8 mouse cellular contexts compared by ENCODE assay signal in the genomic region with DNA sequence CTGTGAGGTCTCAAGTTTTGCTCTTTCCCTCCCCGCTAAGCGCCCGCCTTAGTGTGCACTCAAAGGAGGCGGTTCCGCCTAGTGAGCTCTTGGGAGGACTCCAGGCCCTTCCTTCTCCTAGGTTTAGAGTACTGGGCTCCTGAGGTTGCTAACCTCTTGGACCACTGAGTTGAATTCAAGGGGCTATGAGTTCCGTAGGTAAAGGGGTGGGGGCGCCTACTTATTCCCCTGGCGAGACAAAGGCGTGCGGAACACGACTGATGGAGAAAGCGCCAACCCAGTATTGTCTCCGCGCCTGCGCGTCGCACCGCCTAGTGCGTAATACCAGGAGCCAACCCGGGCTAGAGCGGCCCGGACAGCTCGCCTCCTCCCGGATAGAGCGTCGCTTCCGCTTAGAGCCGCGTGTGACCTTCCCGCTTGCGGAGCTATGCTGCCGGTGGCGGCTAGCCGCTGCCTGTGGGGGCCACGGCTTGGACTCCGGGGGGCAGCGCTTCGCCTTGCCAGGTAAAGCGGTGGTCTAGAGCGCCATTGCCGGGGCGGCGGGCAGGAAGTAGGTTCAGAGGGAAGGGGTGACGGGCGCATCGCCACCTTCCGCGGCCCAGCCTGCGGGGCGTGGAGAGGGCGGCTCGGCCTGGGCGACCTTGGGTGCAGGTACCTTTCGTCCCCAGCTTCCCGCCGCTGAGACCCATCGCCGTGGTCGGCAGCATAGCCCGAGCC. TPM values are rescaled to one million over a fixed set of nuclear protein-coding genes. Genes with fewer than 3 reads are reported as not detected.
A peak's percentile ranks its signal among the peaks of the same experiment; 100 is the strongest.
DNase-seq lines count a peak whose midpoint lies in the region; ATAC-seq and TF ChIP-seq lines count a peak whose summit lies in the region.

A gene (plus strand): TSS at position 349 of the 717 bp plus-strand sequence.

- H3K27me3 ChIP-seq in forebrain, embryonic 10.5 days (ENCODE audit: poor library complexity, severe bottlenecking): no peaks in the 10 kb centered on the region
- H3K27me3 ChIP-seq in heart, embryonic 15.5 days: no peaks in the 10 kb centered on the region
- H3K27me3 ChIP-seq in liver, embryonic 14.5 days (ENCODE audit: control insufficient read depth, insufficient read depth, low read length): no peaks in the 10 kb centered on the region
- no peaks in the 10 kb centered on the region for H3K27me3 ChIP-seq in neural tube, embryonic 11.5 days (ENCODE audit: control insufficient read depth, insufficient read depth, low read length)
- H3K27me3 ChIP-seq in stomach, postnatal 0 days (ENCODE audit: control insufficient read depth, insufficient read depth, low read length): no peaks in the 10 kb centered on the region

- H3K9ac ChIP-seq in heart, embryonic 15.5 days: peak within 1 kb of the TSS; percentile 94
- H3K9ac ChIP-seq in liver, embryonic 14.5 days (replicated peaks): peak within 1 kb of the TSS; percentile 92
- peak within 1 kb of the TSS; percentile 73 for H3K9ac ChIP-seq in neural tube, embryonic 11.5 days (ENCODE audit: low read length)
- H3K9ac ChIP-seq in stomach, postnatal 0 days (ENCODE audit: low read length): peak within 1 kb of the TSS; percentile 89

- H3K27ac ChIP-seq in forebrain, embryonic 10.5 days: peak within 1 kb of the TSS; percentile 97
- peak within 1 kb of the TSS; percentile 89 for H3K27ac ChIP-seq in heart, embryonic 15.5 days
- peak within 1 kb of the TSS; percentile 37 for H3K27ac ChIP-seq in liver, embryonic 14.5 days
- peak within 1 kb of the TSS; percentile 81 for H3K27ac ChIP-seq in neural tube, embryonic 11.5 days (ENCODE audit: low read depth, low read length)
- peak within 1 kb of the TSS; percentile 75 for H3K27ac ChIP-seq in stomach, postnatal 0 days (replicated peaks)

- DNase-seq in c-Kit-negative CD71-positive TER-119-positive erythroid progenitor cells, embryonic 14.5 days (ENCODE audit: low read depth, low spot score): peak; percentile 74
- DNase-seq in forebrain, embryonic 10.5 days (ENCODE audit: extremely low spot score, low spot score): peak; percentile 91
- peak; percentile 90 to 96 for DNase-seq in kidney, postnatal 25 days
- DNase-seq in liver, embryonic 14.5 days (ENCODE audit: low read depth in 3 of 3, low spot score in 3 of 3): peak; percentile 85 to 87 (median 87)
- peak; percentile 96 for DNase-seq in neural tube, embryonic 11.5 days (ENCODE audit: low spot score)
- DNase-seq in stomach, postnatal 0 days (ENCODE audit: low spot score): peak; percentile 94

- WGBS in forebrain, embryonic 10.5 days: 1% methylated on average over 60 of the region's 60 CpGs
- WGBS in heart, embryonic 15.5 days: under 1% methylated on average over 60 of the region's 60 CpGs
- WGBS in liver, embryonic 14.5 days (ENCODE audit: insufficient replicate concordance): under 1% methylated on average over 60 of the region's 60 CpGs
- WGBS in neural tube, embryonic 11.5 days: under 1% methylated on average over 60 of the region's 60 CpGs
- WGBS in stomach, postnatal 0 days: under 1% methylated on average over 60 of the region's 60 CpGs

- peak; percentile 97 for ATAC-seq in CD4-positive, CD25-positive, alpha-beta regulatory T cell, adult 4 months
- ATAC-seq in heart, embryonic 15.5 days (replicated peaks; ENCODE audit: insufficient number of reproducible peaks, insufficient read depth, low FRiP score, low read depth): peak; percentile 92
- peak; percentile 87 for ATAC-seq in liver, embryonic 14.5 days (ENCODE audit: insufficient read depth)
- ATAC-seq in neural tube, embryonic 11.5 days (ENCODE audit: insufficient read depth, low FRiP score, low TSS enrichment): peak; percentile 95
- ATAC-seq in stomach, postnatal 0 days (ENCODE audit: low FRiP score, low TSS enrichment): peak; percentile 88

- peak; percentile 45 for TF ChIP-seq EP300 in liver, embryonic 14.5 days (IDR thresholded peaks at IDR 0.05; ENCODE audit: low read depth)
- no peak for TF ChIP-seq EP300 in stomach, postnatal 0 days (optimal IDR thresholded peaks at IDR 0.05)

- peak; percentile 27; the same call in 1 of the 2 replicates for TF ChIP-seq CTCF in liver, embryonic 14.5 days (IDR thresholded peaks at IDR 0.05; ENCODE audit: low read depth)
- no peak; the same call in 1 of the 2 replicates for TF ChIP-seq CTCF in stomach, postnatal 0 days (IDR thresholded peaks at IDR 0.05; ENCODE audit: low read depth)

- H3K36me3 ChIP-seq in forebrain, embryonic 10.5 days (replicated peaks): peaks cover 85% of the 10 kb centered on the region
- peaks cover 68% of the 10 kb centered on the region for H3K36me3 ChIP-seq in heart, embryonic 15.5 days
- peaks cover 48% of the 10 kb centered on the region for H3K36me3 ChIP-seq in liver, embryonic 14.5 days (replicated peaks; ENCODE audit: control insufficient read depth, insufficient read depth, low read depth)
- H3K36me3 ChIP-seq in neural tube, embryonic 11.5 days (ENCODE audit: control insufficient read depth, insufficient read depth, low read length): peaks cover 28% of the 10 kb centered on the region
- H3K36me3 ChIP-seq in stomach, postnatal 0 days (ENCODE audit: control insufficient read depth, insufficient read depth, low read length): peaks cover 25% of the 10 kb centered on the region

- peak within 1 kb of the TSS; percentile 73 for H3K4me2 ChIP-seq in heart, embryonic 15.5 days
- peak within 1 kb of the TSS; percentile 70 for H3K4me2 ChIP-seq in liver, embryonic 14.5 days (ENCODE audit: low read depth)
- H3K4me2 ChIP-seq in neural tube, embryonic 11.5 days (ENCODE audit: low read depth): peak within 1 kb of the TSS; percentile 75
- peak within 1 kb of the TSS; percentile 79 for H3K4me2 ChIP-seq in stomach, postnatal 0 days (replicated peaks; ENCODE audit: low read depth)

- no peaks in the 10 kb centered on the region for H3K9me3 ChIP-seq in forebrain, embryonic 10.5 days
- no peaks in the 10 kb centered on the region for H3K9me3 ChIP-seq in heart, embryonic 15.5 days (replicated peaks)
- H3K9me3 ChIP-seq in liver, embryonic 14.5 days (ENCODE audit: control insufficient read depth, low read length): no peaks in the 10 kb centered on the region
- no peaks in the 10 kb centered on the region for H3K9me3 ChIP-seq in neural tube, embryonic 11.5 days (ENCODE audit: control insufficient read depth, low read length)
- no peaks in the 10 kb centered on the region for H3K9me3 ChIP-seq in stomach, postnatal 0 days (ENCODE audit: control insufficient read depth, low read length)

- H3K4me3 ChIP-seq in forebrain, embryonic 10.5 days: peak within 1 kb of the TSS; percentile 99
- peak within 1 kb of the TSS; percentile 78 for H3K4me3 ChIP-seq in heart, embryonic 15.5 days
- H3K4me3 ChIP-seq in liver, embryonic 14.5 days (ENCODE audit: insufficient read depth in 1 of 2, low read depth in 2 of 2, low read length in 2 of 2): peak within 1 kb of the TSS; percentile 70 to 92
- peak within 1 kb of the TSS; percentile 98 for H3K4me3 ChIP-seq in neural tube, embryonic 11.5 days (ENCODE audit: low read depth, low read length)
- H3K4me3 ChIP-seq in stomach, postnatal 0 days (ENCODE audit: low read depth, low read length): peak within 1 kb of the TSS; percentile 94

- peaks cover 32% of the 10 kb centered on the region for H3K4me1 ChIP-seq in forebrain, embryonic 10.5 days
- peaks cover 25% of the 10 kb centered on the region for H3K4me1 ChIP-seq in heart, embryonic 15.5 days (replicated peaks)
- H3K4me1 ChIP-seq in liver, embryonic 14.5 days (replicated peaks; ENCODE audit: control insufficient read depth in 2 of 2, insufficient read depth in 2 of 2, low read length in 1 of 2): peaks cover 4 to 6% of the 10 kb centered on the region in 2 experiments
- H3K4me1 ChIP-seq in neural tube, embryonic 11.5 days (ENCODE audit: control insufficient read depth, insufficient read depth, low read length): peaks cover 11% of the 10 kb centered on the region
- no peaks in the 10 kb centered on the region; the same call in 1 of the 2 replicates for H3K4me1 ChIP-seq in stomach, postnatal 0 days (replicated peaks; ENCODE audit: control insufficient read depth, insufficient read depth)

RNA-seq across cellular contexts. Expression of the gene that starts here (rescaled TPM):
- 10 to 100 TPM; 67.0 to 68.0 TPM for polyA plus RNA-seq in CD4-positive, CD25-positive, alpha-beta regulatory T cell, adult 4 months (2017; shearing (Covaris generic))
- 211 and 215 TPM in 2 replicates for polyA plus RNA-seq in forebrain, embryonic 10.5 days (2016; fragmentation: Nextera tagmentation; extraction: Ambion mirVana)
- polyA plus RNA-seq in heart, embryonic 15.5 days (2015; fragmentation: Nextera tagmentation; extraction: Ambion mirVana): 203 and 218 TPM in 2 replicates
- 64.2 and 78.4 TPM in 2 replicates for polyA plus RNA-seq in liver, embryonic 14.5 days (2012; rRNA removed)
- 127 and 130 TPM in 2 replicates for polyA plus RNA-seq in liver, embryonic 14.5 days (2014; fragmentation: Nextera tagmentation; extraction: Ambion mirVana)
- 142 and 145 TPM in 2 replicates for polyA plus RNA-seq in neural tube, embryonic 11.5 days (2014; fragmentation: Nextera tagmentation; extraction: Ambion mirVana)
- 133 and 134 TPM in 2 replicates for polyA plus RNA-seq in stomach, postnatal 0 days (2015; fragmentation: Nextera tagmentation; extraction: Ambion mirVana)

Comparison
In these comparisons a context has a peak if more than half of its experiments do, and no peak if none do; other contexts are left out.
1. Peak in every context shown above with its lines: DNase-seq, ATAC-seq, H3K4me3 ChIP-seq and H3K27ac ChIP-seq.
2. H3K27ac ChIP-seq: peak in every context shown above with its lines; median percentile 97 in forebrain, embryonic 10.5 days; 89 in heart, embryonic 15.5 days; 81 in neural tube, embryonic 11.5 days; 75 in stomach, postnatal 0 days; 37 in liver, embryonic 14.5 days.